Comparison of ENCODE assay signal across 10 mouse cellular contexts in genomic region chr9:102650637-102651036, GRCm38 (mm10). TPM values are rescaled to one million over a fixed set of nuclear protein-coding genes. Genes with fewer than 3 reads are reported as not detected.
DNase-seq lines count a peak whose midpoint lies in the region; ATAC-seq and TF ChIP-seq lines count a peak whose summit lies in the region.
"Had no signal": no experiment of that assay in that cellular context is flagged by ENCODE, and none has a peak within 500 bp of the region (broad histone marks: within the 10 kb centered on the region; RNA-seq: fewer than 3 reads in every experiment).

No protein-coding gene starts in this region.

- DNase-seq in 3T3-L1 (ENCODE audit: low read depth, low spot score), result peak; percentile 72
- DNase-seq in MN1 (ENCODE audit: low spot score), result peak; percentile 49
- peak; percentile 66 for DNase-seq in gastrocnemius, adult 18-20 months (ENCODE audit: low spot score)
- no peak for DNase-seq in adrenal gland, postnatal 25 days
- DNase-seq: kidney, adult 18-20 months; layer of hippocampus, postnatal 36 days; thymus, postnatal 4 days had no signal

- 24% methylated on average over 7 of the region's 7 CpGs for WGBS in intestine, postnatal 0 days
- 30% methylated on average over 7 of the region's 7 CpGs for WGBS in heart, embryonic 12.5 days

- no peaks in the 10 kb centered on the region for H3K27me3 ChIP-seq in intestine, postnatal 0 days (replicated peaks; ENCODE audit: control insufficient read depth, insufficient read depth, low read length)
- no peaks in the 10 kb centered on the region for H3K27me3 ChIP-seq in heart, embryonic 12.5 days (replicated peaks)

- peak overlapping the region; percentile 37; the same call in 1 of the 2 replicates for H3K4me2 ChIP-seq in intestine, postnatal 0 days (replicated peaks; ENCODE audit: low read depth)
- no peak overlapping the region for H3K4me2 ChIP-seq in heart, embryonic 12.5 days

- ATAC-seq in intestine, postnatal 0 days, result no peak
- no peak for ATAC-seq in megakaryocyte, adult 5-6 weeks (ENCODE audit: poor library complexity, severe bottlenecking)
- no peak for ATAC-seq in heart, embryonic 12.5 days (ENCODE audit: insufficient number of reproducible peaks, low FRiP score)

- H3K36me3 ChIP-seq in intestine, postnatal 0 days (ENCODE audit: control insufficient read depth, insufficient read depth), result no peaks in the 10 kb centered on the region
- H3K36me3 ChIP-seq in heart, embryonic 12.5 days, result no peaks in the 10 kb centered on the region

- H3K4me1 ChIP-seq in intestine, postnatal 0 days (replicated peaks; ENCODE audit: control insufficient read depth, insufficient read depth, low read length), result peaks cover 12% of the 10 kb centered on the region; the same call in 1 of the 2 replicates
- 0 out of 2 replicates have a peak, but pooled peaks cover 3% of the 10 kb centered on the region for H3K4me1 ChIP-seq in heart, embryonic 12.5 days (replicated peaks)

- no peak for TF ChIP-seq CTCF in intestine, postnatal 0 days (IDR thresholded peaks at IDR 0.05; ENCODE audit: low read depth)

- H3K4me3 ChIP-seq in intestine, postnatal 0 days (ENCODE audit: low read depth, low read length), result no peak overlapping the region
- H3K4me3 ChIP-seq in heart, embryonic 12.5 days, result no peak overlapping the region

- H3K9ac ChIP-seq in intestine, postnatal 0 days (ENCODE audit: low read depth, low read length), result no peak overlapping the region
- no peak overlapping the region for H3K9ac ChIP-seq in heart, embryonic 12.5 days

- no peaks in the 10 kb centered on the region for H3K9me3 ChIP-seq in intestine, postnatal 0 days (ENCODE audit: control insufficient read depth)
- 0 out of 2 replicates have a peak, but pooled peaks cover 3% of the 10 kb centered on the region for H3K9me3 ChIP-seq in heart, embryonic 12.5 days (replicated peaks)

- peak overlapping the region; percentile 31; the same call in 1 of the 2 replicates for H3K27ac ChIP-seq in intestine, postnatal 0 days (ENCODE audit: low read depth, low read length)
- no peak overlapping the region for H3K27ac ChIP-seq in heart, embryonic 12.5 days (ENCODE audit: poor library complexity, severe bottlenecking)

RNA-seq across cellular contexts. Expression of gene Cep63, which starts 24.3 kb away (rescaled TPM):
- total RNA-seq in gastrocnemius, adult 18-20 months (2021), result 10 to 100 TPM; 21.7 to 23.8 TPM
- 25.8 and 30.8 TPM in 2 replicates for polyA plus RNA-seq in intestine, postnatal 0 days (2015; fragmentation: Nextera tagmentation; extraction: Ambion mirVana)
- 26.7 and 30.0 TPM in 2 replicates for total RNA-seq in megakaryocyte, adult 5-6 weeks (2015)
- total RNA-seq in megakaryocyte, adult 5-6 weeks (2017), result 28.0 and 39.0 TPM in 2 replicates
- total RNA-seq in adrenal gland, postnatal 25 days (2021), result 37.2 and 41.8 TPM in 2 replicates
- 44.2 and 51.4 TPM in 2 replicates for polyA plus RNA-seq in heart, embryonic 12.5 days (2016; fragmentation: Nextera tagmentation; extraction: Ambion mirVana)

RNA-seq across cellular contexts. Expression of gene Anapc13, which starts 24.5 kb away (rescaled TPM):
- 100 to 1,000 TPM; 232 to 241 TPM for total RNA-seq in gastrocnemius, adult 18-20 months (2021)
- 182 and 204 TPM in 2 replicates for polyA plus RNA-seq in intestine, postnatal 0 days (2015; fragmentation: Nextera tagmentation; extraction: Ambion mirVana)
- total RNA-seq in megakaryocyte, adult 5-6 weeks (2015), result 115 and 117 TPM in 2 replicates
- total RNA-seq in megakaryocyte, adult 5-6 weeks (2017), result 106 and 119 TPM in 2 replicates
- 304 and 351 TPM in 2 replicates for total RNA-seq in adrenal gland, postnatal 25 days (2021)
- 227 and 238 TPM in 2 replicates for polyA plus RNA-seq in heart, embryonic 12.5 days (2016; fragmentation: Nextera tagmentation; extraction: Ambion mirVana)
